Mouse (Mus musculus) midbrain, embryonic 11.5 days (tissue): Measurements from ENCODE around the gene Snx9. TPM values are rescaled to one million over a fixed set of nuclear protein-coding genes. Genes with fewer than 3 reads are reported as not detected.

Experiments used
- ATAC-seq: fragments of 200-750 bp; cut with Nextera tagmentation; 2 replicates; pipeline ENCODE4 v1.8.0; 2017; ENCODE audit warnings: moderate TSS enrichment, moderate library complexity; ENCODE audit not compliant: low FRiP score
- DNase-seq: peaks from one replicate; pipeline ENCODE4 v3.0.0; 2015; ENCODE audit warnings: low spot score; ENCODE audit errors: missing footprints
- H3K27ac ChIP-seq: fragments of 300-500 bp; sonication (generic); 2 replicates; pipeline ENCODE4 v1.5.1; 2014; ENCODE audit warnings: low read depth, low read length
- H3K27me3 ChIP-seq: fragments of 300-500 bp; sonication (generic); 2 replicates; pipeline ENCODE4 v1.6.1; 2014; ENCODE audit warnings: mild to moderate bottlenecking, low read length, moderate library complexity, mixed read lengths; ENCODE audit not compliant: control insufficient read depth, insufficient read depth
- H3K36me3 ChIP-seq: fragments of 300-500 bp; sonication (generic); 2 replicates; pipeline ENCODE4 v1.6.1; 2014; ENCODE audit warnings: mild to moderate bottlenecking, low read length, moderate library complexity, mixed read lengths; ENCODE audit not compliant: control insufficient read depth, insufficient read depth
- H3K4me1 ChIP-seq: fragments of 300-500 bp; sonication (generic); 2 replicates; pipeline ENCODE4 v1.6.1; 2014; ENCODE audit warnings: low read length; ENCODE audit not compliant: control insufficient read depth, insufficient read depth
- H3K4me2 ChIP-seq: fragments of 300-500 bp; sonication (generic); 2 replicates; pipeline ENCODE4 v1.6.1; 2014; ENCODE audit warnings: mild to moderate bottlenecking, moderate library complexity
- H3K4me3 ChIP-seq: fragments of 300-500 bp; sonication (generic); 2 replicates; pipeline ENCODE4 v1.5.1; 2014; ENCODE audit warnings: low read depth, low read length
- H3K9ac ChIP-seq: fragments of 300-500 bp; sonication (generic); 2 replicates; pipeline ENCODE4 v1.6.1; 2014; ENCODE audit warnings: low read length
- H3K9me3 ChIP-seq: fragments of 300-500 bp; sonication (generic); 2 replicates; pipeline ENCODE4 v1.6.1; 2016; ENCODE audit warnings: low read length; ENCODE audit not compliant: control insufficient read depth
- WGBS: fragments of 180-500 bp; shearing (Covaris S2); extraction: QIAGEN DNeasy Blood & Tissue Kit; methylation state at CpG from one replicate; pipeline ENCODE4 v1.1.7; 2014; 5-methylcytosine and 5-hydroxymethylcytosine counted together
- polyA plus RNA-seq: library from polyadenylated mRNA; unstranded; fragments of >200 nt; fragmentation: Nextera tagmentation; extraction: Ambion mirVana; gene quantifications from 2 replicates; pipeline ENCODE4 v1.2.1, GENCODE M21; 2014

Gene Snx9
- polyA plus RNA-seq, 1 experiment from 2014 or later: 21.7 TPM

DNA sequence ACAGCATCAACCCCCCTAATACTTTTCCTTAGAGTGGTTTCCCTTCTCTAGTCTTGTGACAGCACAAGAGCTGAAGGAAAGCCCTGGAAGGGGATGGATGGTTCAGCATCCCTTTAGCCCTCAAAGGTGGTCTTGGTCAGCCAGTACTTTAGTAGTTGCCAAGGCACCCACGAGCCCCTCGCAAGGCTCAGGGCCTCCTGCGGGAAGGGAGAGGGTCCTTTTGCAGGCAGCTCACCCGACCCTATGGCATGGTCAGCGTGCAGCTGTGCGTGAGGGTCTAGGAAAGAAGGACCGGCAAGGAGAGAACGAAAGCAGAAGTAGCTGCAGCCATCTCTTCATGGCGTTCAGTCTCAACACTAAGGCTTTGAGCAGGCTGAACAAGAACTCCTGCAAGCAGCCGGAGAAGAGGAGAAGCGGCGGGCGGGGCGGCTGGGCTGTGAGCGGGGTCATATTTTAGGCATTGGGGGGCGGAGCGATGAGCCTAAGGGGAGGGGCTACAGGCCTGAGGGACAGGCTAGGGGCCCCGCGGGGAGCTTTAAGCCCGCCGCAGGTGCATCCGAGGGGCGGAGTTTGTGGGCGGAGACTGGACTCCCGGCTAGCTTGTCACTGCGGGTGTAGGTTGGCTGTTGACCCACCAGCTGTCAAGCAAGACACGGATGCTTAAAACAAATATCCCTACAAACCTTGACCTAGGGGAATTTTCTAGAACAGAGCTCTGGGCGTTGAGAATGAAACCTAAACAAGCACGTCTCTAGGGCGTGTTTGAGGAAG, 93.6 kb downstream of the Snx9 start:
- Histone ChIP-seq H3K27me3 (peaks cover 3% of the 10 kb centered on the region), H3K4me1 (peaks cover 6% of the 10 kb centered on the region), H3K9ac (peak overlapping the region; percentile 62), H3K36me3 (no peaks in the 10 kb centered on the region), H3K4me3 (peak overlapping the region; percentile 25), H3K4me2 (peak overlapping the region; percentile 61), H3K9me3 (no peaks in the 10 kb centered on the region), H3K27ac (no peak overlapping the region)
- WGBS: 1% methylated on average over 30 of the region's 30 CpGs
- ATAC-seq (peak; percentile 89), DNase-seq (peak; percentile 97)

DNA sequence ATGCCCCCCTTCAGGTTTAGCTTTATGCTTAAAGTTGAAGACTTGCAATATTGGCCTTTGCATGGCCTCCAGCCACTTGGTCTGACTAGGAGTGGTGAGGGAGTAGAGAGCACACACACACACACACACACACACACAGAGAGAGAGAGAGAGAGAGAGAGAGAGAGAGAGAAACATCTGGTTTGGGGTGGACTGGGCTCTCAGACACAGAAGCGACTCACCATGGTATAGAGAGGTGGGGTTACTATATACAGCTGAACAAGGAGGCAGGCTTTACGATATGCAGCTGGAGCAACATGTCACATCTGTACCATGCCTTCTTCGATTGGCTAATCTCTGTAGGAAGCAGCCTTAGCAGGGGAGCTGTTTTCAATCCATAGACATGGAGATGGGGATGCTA, 94.6 kb downstream of the Snx9 start:
- DNase-seq (peak; percentile 88), ATAC-seq (no peak)
- H3K4me1 ChIP-seq: peaks cover 6% of the 10 kb centered on the region
- no peak overlapping the region for H3K4me2 ChIP-seq
- no peaks in the 10 kb centered on the region for H3K9me3 ChIP-seq
- no peaks in the 10 kb centered on the region for H3K36me3 ChIP-seq
- no peak overlapping the region for H3K4me3 ChIP-seq
- no peak overlapping the region for H3K9ac ChIP-seq
- WGBS: 66% methylated on average over 3 of the region's 3 CpGs
- peaks cover 12% of the 10 kb centered on the region for H3K27me3 ChIP-seq
- H3K27ac ChIP-seq: no peak overlapping the region

DNA sequence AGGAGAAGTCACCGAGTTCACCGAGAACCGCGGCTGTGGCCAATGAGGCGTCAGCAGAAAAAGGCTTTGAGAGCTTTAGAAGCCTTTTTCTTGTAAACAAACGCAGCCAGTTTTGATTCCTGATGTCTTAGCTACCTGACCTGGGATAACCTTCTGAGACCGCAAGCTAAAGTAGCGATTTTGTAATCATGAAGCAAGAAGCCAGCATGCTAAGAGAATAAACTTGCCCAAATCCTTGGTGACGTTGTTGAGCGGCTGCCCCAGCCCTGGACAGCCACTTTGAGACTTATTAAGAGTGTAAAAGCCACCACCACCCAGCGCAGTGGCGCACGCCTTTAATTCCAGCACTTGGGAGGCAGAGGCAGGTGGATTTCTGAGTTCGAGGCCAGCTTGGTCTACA, 95.1 kb downstream of the Snx9 start:
- no peak overlapping the region for H3K4me2 ChIP-seq
- no peak overlapping the region for H3K4me3 ChIP-seq
- WGBS: 47% methylated on average over 14 of the region's 14 CpGs
- peaks cover 9% of the 10 kb centered on the region for H3K4me1 ChIP-seq
- no peak overlapping the region for H3K9ac ChIP-seq
- H3K36me3 ChIP-seq: no peaks in the 10 kb centered on the region
- H3K27me3 ChIP-seq: peaks cover 14% of the 10 kb centered on the region
- H3K27ac ChIP-seq: no peak overlapping the region
- ATAC-seq (no peak), DNase-seq (no peak)
- no peaks in the 10 kb centered on the region for H3K9me3 ChIP-seq

DNA sequence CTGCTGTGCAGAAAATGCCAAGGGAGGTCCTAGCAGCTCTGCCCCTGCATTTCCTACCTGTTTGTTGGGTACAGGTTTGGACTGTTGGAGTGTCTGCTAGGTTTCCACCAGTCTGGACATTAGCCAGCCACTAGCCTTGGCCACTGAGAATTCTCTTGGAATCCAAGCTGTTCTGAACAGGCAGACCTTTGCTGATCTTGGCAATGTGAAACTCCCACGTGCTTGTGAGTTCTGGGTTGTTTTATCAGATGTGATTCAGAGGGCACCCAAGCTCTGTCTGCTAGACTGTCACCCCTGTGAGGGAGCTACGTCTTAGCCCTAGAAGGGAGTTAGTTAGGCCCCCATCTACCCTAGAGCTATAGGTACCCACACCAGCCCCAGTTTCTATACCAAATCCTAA, 96.3 kb downstream of the Snx9 start:
- DNase-seq (no peak), ATAC-seq (no peak)
- 81% methylated on average over 2 of the region's 2 CpGs for WGBS
- Histone ChIP-seq H3K36me3 (no peaks in the 10 kb centered on the region), H3K27me3 (peaks cover 26% of the 10 kb centered on the region), H3K9ac (no peak overlapping the region), H3K4me1 (peaks cover 13% of the 10 kb centered on the region), H3K4me3 (no peak overlapping the region), H3K4me2 (no peak overlapping the region), H3K27ac (no peak overlapping the region), H3K9me3 (no peaks in the 10 kb centered on the region)

DNA sequence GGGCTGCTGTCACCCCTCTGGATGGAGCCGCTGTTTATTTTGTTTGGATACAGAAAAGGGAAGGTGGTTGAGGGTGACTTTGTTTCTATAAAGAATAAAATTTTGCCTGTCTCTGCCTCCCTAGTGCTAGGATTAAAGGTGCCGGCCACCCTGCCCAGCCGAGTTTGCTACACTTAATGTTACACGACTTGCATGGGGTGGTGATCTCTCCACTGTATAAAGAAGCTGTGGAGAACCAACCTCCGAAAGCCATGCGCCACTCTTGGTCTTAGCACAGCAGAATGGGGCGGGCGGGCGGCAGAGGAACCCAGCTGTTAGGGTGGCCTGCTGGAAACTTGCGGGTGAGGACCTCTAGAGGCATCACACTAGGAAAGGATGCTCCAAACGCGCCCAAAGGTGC, 98.7 kb downstream of the Snx9 start:
- WGBS: 55% methylated on average over 12 of the region's 12 CpGs
- DNase-seq (no peak), ATAC-seq (no peak)
- H3K27ac ChIP-seq: no peak overlapping the region
- H3K27me3 ChIP-seq: peaks cover 26% of the 10 kb centered on the region
- no peaks in the 10 kb centered on the region for H3K36me3 ChIP-seq
- H3K9me3 ChIP-seq: no peaks in the 10 kb centered on the region
- no peak overlapping the region for H3K4me2 ChIP-seq
- H3K9ac ChIP-seq: no peak overlapping the region
- H3K4me3 ChIP-seq: no peak overlapping the region
- H3K4me1 ChIP-seq: peaks cover 9% of the 10 kb centered on the region

DNA sequence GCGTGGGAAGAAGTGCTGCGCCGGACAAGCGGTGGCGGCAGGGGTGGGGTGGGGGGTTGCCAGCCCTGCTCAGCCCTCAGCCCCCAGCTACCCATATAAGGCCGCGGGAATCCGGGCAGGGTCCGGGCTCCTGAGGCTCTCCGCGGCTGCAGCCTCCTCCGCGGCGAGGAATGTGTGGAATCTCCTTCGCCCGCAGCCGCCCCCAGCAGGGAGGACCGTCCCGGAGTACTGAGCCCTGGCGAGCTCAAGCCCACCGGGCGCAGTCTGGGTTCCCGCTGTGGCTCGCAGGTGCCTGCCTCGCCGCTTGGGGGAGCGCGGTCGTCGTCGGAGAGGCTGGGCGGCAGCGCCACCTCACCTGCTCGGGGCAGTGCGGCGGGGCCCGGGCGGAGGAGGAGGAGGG, 99.7 kb downstream of the Snx9 start:
- peak; percentile 94 for DNase-seq
- Histone ChIP-seq H3K4me1 (peaks cover 7% of the 10 kb centered on the region), H3K4me3 (peak overlapping the region; percentile 37), H3K9me3 (no peaks in the 10 kb centered on the region), H3K36me3 (no peaks in the 10 kb centered on the region), H3K4me2 (peak overlapping the region; percentile 51), H3K27me3 (peaks cover 26% of the 10 kb centered on the region), H3K9ac (no peak overlapping the region), H3K27ac (no peak overlapping the region)
- WGBS: 1% methylated on average over 18 of the region's 38 CpGs
- peak; percentile 86 for ATAC-seq

DNA sequence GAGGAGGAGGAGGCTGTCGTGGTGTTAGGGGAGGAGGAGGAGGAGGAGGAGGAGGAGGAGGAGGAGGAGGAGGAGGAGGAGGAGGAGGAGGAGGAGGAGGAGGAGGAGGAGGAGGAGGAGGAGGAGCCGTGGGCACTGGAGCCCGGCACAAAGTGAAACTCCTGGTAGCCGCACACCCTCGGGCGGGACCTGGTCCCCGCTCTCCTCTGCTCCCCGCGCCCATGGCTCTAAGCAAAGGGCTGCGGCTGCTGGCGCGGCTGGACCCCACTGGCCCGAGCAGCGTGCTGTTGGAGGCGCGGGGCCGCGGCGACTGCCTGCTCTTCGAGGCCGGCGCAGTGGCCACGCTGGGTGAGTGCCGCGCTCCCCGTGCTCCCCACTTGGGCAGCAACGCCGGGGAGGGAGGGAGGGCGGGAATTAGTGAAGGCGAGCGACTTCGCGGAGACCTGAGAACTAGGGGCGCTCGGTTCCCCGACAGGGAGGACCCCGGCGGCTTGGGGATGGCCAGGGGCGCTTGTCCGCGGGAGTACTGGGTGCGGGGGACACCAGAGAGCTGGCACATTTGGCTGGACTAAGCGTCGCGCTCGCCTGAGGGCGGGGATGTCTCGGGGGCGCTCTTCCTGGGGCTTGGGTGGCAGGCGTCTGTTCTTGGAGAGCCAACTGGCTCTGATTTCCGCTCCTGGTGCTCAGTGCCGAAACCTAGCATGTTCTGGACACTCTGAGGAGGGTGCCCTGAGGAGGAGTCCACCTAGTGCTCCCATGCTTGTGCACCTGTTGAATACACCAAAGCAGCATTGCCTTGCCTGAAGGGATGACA, 100.3 kb downstream of the Snx9 start, which contains the start of gene Synj2:
Gene Synj2 (plus strand): TSS at position 51 of the 814 bp plus-strand sequence.
- under 1% methylated on average over 49 of the region's 52 CpGs for WGBS
- no peak within 1 kb of the TSS for H3K27ac ChIP-seq

DNA sequence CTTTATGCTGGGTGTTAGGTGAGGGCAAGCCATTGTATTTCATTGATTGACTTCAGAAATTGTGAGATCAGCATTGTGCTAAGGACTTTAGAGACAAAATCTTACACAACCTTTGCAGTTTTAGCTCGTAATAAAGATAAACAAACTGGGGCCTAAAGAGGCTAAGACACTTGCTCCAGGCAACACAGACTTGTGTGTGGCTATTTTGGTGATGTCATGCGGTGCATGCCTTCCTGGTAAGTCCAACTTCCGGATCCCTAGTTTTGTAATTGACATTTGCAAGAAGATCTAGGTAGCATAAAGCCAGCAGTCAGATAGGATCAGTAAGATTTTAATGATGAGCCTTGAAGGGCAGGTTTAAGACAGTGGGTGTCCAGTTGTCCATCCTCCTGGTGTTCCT, 101.0 kb downstream of the Snx9 start:
- no peak overlapping the region for H3K9ac ChIP-seq
- ATAC-seq (no peak), DNase-seq (no peak)
- no peak overlapping the region for H3K4me3 ChIP-seq
- H3K4me1 ChIP-seq: peaks cover 7% of the 10 kb centered on the region
- no peak overlapping the region for H3K27ac ChIP-seq
- no peaks in the 10 kb centered on the region for H3K9me3 ChIP-seq
- 86% methylated on average over 3 of the region's 3 CpGs for WGBS
- H3K27me3 ChIP-seq: peaks cover 26% of the 10 kb centered on the region
- no peak overlapping the region for H3K4me2 ChIP-seq
- no peaks in the 10 kb centered on the region for H3K36me3 ChIP-seq

More for the DNA sequence above, 100.3 kb downstream of the Snx9 start, which contains the start of gene Synj2:
- Histone ChIP-seq H3K4me2 (peak within 1 kb of the TSS; percentile 51), H3K9me3 (no peaks in the 10 kb centered on the region), H3K27me3 (peaks cover 26% of the 10 kb centered on the region), H3K4me3 (peak within 1 kb of the TSS; percentile 37), H3K9ac (peak within 1 kb of the TSS; percentile 32), H3K4me1 (peaks cover 7% of the 10 kb centered on the region), H3K36me3 (no peaks in the 10 kb centered on the region)
- DNase-seq (peak; percentile 94), ATAC-seq (peak; percentile 83)

DNA sequence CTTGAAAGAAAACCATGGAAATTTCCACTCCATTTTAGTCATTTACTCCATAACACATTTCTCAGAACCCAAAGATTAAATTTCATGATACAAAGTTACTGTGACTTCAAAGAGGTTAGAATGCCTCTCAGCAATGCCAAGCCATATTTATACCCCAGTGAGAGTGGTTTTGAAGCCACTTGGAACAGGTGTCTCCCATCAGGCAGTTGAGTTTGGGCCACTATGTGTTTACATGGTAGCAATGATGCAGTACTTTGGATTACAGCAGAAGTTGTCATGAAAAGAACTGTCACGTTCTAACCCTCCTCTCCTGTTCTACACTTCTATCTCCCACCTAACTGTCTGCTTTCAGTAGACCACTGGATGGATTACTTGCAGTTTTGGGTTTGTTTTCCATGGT, 101.9 kb downstream of the Snx9 start:
- H3K9me3 ChIP-seq: no peaks in the 10 kb centered on the region
- peaks cover 26% of the 10 kb centered on the region for H3K27me3 ChIP-seq
- H3K9ac ChIP-seq: no peak overlapping the region
- ATAC-seq (no peak), DNase-seq (no peak)
- H3K4me1 ChIP-seq: peaks cover 7% of the 10 kb centered on the region
- 72% methylated on average over 1 of the region's 1 CpGs for WGBS
- no peaks in the 10 kb centered on the region for H3K36me3 ChIP-seq
- H3K4me3 ChIP-seq: no peak overlapping the region
- no peak overlapping the region for H3K27ac ChIP-seq
- H3K4me2 ChIP-seq: no peak overlapping the region
